In the genomic region with DNA sequence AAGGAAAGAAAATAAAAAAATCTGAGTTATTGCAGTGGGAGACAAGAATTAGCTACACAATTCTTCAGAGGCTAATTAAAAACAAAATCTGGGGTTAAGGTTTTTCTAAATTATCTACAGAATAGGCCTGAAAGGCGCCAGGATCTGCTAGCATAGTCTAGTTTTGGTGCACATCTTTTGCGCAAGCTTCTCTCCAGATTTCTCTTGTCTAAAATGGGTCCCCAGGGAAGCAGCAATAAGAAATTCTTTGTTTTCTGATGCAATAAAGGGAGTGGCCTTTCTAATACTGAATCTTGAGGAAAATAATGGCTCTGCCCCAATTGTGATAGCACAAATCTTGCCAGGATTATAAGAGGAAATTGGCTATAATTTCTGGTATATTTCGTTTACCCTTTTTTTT, we compare ENCODE assay signal across 21 mouse cellular contexts.
A peak's percentile ranks its signal among the peaks of the same experiment; 100 is the strongest.
DNase-seq lines count a peak whose midpoint lies in the region; ATAC-seq lines count a peak whose summit lies in the region.
"Had no signal": no experiment of that assay in that cellular context is flagged by ENCODE, and none has a peak within 500 bp of the region (broad histone marks: within the 10 kb centered on the region; RNA-seq: fewer than 3 reads in every experiment).

No protein-coding gene starts in this region.

- H3K36me3 ChIP-seq in heart, embryonic 12.5 days = no peaks in the 10 kb centered on the region
- H3K36me3 ChIP-seq in midbrain, embryonic 10.5 days = no peaks in the 10 kb centered on the region
- H3K36me3 ChIP-seq: embryonic facial prominence, embryonic 13.5 days; forebrain, embryonic 12.5 days; heart, embryonic 15.5 days; hindbrain, embryonic 10.5 days; intestine, embryonic 15.5 days had no signal

- intact Hi-C loops in left cerebral cortex, postnatal 4 days (cut with DNase I) = no loop called here

- WGBS in heart, embryonic 12.5 days = 88% methylated on average over 3 of the region's 3 CpGs
- 93% methylated on average over 3 of the region's 3 CpGs for WGBS in midbrain, embryonic 10.5 days

- no peak for ATAC-seq in heart, embryonic 12.5 days (ENCODE audit: insufficient number of reproducible peaks, low FRiP score)
- ATAC-seq: forebrain, embryonic 16.5 days; intestine, embryonic 15.5 days had no signal

- H3K27ac ChIP-seq in heart, embryonic 12.5 days (ENCODE audit: poor library complexity, severe bottlenecking) = no peak overlapping the region
- H3K27ac ChIP-seq in midbrain, embryonic 10.5 days (replicated peaks) = no peak overlapping the region
- H3K27ac ChIP-seq: embryonic facial prominence, embryonic 13.5 days; forebrain, embryonic 12.5 days; heart, embryonic 15.5 days; hindbrain, embryonic 10.5 days; hindbrain, embryonic 14.5 days; intestine, embryonic 15.5 days had no signal

- H3K4me2 ChIP-seq in heart, embryonic 12.5 days = no peak overlapping the region
- H3K4me2 ChIP-seq: embryonic facial prominence, embryonic 13.5 days; forebrain, embryonic 12.5 days; heart, embryonic 15.5 days; hindbrain, embryonic 14.5 days; intestine, embryonic 15.5 days had no signal

- H3K4me3 ChIP-seq in heart, embryonic 12.5 days = no peak overlapping the region
- no peak overlapping the region for H3K4me3 ChIP-seq in midbrain, embryonic 10.5 days
- H3K4me3 ChIP-seq: embryonic facial prominence, embryonic 13.5 days; forebrain, embryonic 12.5 days; heart, embryonic 15.5 days; hindbrain, embryonic 10.5 days; intestine, embryonic 15.5 days had no signal

- no peaks in the 10 kb centered on the region for H3K27me3 ChIP-seq in heart, embryonic 12.5 days (replicated peaks)
- H3K27me3 ChIP-seq in midbrain, embryonic 10.5 days (ENCODE audit: low read depth, poor library complexity, severe bottlenecking) = no peaks in the 10 kb centered on the region
- H3K27me3 ChIP-seq: CH12.LX; embryonic facial prominence, embryonic 13.5 days; forebrain, embryonic 12.5 days; heart, embryonic 15.5 days; intestine, embryonic 15.5 days had no signal

- H3K9ac ChIP-seq in heart, embryonic 12.5 days = no peak overlapping the region
- H3K9ac ChIP-seq: embryonic facial prominence, embryonic 13.5 days; forebrain, embryonic 12.5 days; heart, embryonic 15.5 days; hindbrain, embryonic 14.5 days; intestine, embryonic 15.5 days had no signal

- H3K9me3 ChIP-seq in heart, embryonic 12.5 days (replicated peaks) = no peaks in the 10 kb centered on the region
- H3K9me3 ChIP-seq in midbrain, embryonic 10.5 days (replicated peaks) = no peaks in the 10 kb centered on the region
- H3K9me3 ChIP-seq: embryonic facial prominence, embryonic 13.5 days; forebrain, embryonic 12.5 days; heart, embryonic 15.5 days; hindbrain, embryonic 10.5 days; intestine, embryonic 15.5 days had no signal

- peak; percentile 8 for DNase-seq in adrenal gland, adult 2 months
- DNase-seq in adrenal gland, adult 8-10 months = no peak
- DNase-seq in heart, adult 8-10 months (ENCODE audit: low spot score) = peak; percentile 54
- DNase-seq in lung, postnatal 36 days = peak; percentile 9
- DNase-seq in lung, postnatal 10 days = no peak
- no peak for DNase-seq in left cerebral cortex, postnatal 4 days
- DNase-seq in midbrain, embryonic 10.5 days (ENCODE audit: low spot score) = no peak
- DNase-seq: adrenal gland, postnatal 25 days; cerebellum, adult 18-20 months; cerebellum, adult 9-11 months; cerebellum, postnatal 36 days; gastrocnemius, postnatal 14 days had no signal

- 0 out of 2 replicates have a peak, but pooled peaks cover 9% of the 10 kb centered on the region for H3K4me1 ChIP-seq in heart, embryonic 12.5 days (replicated peaks)
- no peaks in the 10 kb centered on the region for H3K4me1 ChIP-seq in midbrain, embryonic 10.5 days
- H3K4me1 ChIP-seq: forebrain, embryonic 12.5 days; hindbrain, embryonic 10.5 days; intestine, embryonic 15.5 days had no signal

Comparison
In these comparisons a context has a peak if more than half of its experiments do, and no peak if none do; other contexts are left out.
1. DNase-seq: peak in adrenal gland, adult 2 months (single experiment), heart, adult 8-10 months (single experiment) and lung, postnatal 36 days (single experiment); none in adrenal gland, adult 8-10 months (single experiment), lung, postnatal 10 days (single experiment), left cerebral cortex, postnatal 4 days (single experiment) and midbrain, embryonic 10.5 days (single experiment).